Mouse (Mus musculus) midbrain, embryonic 16.5 days (tissue): ENCODE measurements around the gene Srebf2. TPM values are rescaled to one million over a fixed set of nuclear protein-coding genes. Genes with fewer than 3 reads are reported as not detected.
A peak's percentile ranks its signal among the peaks of the same experiment; 100 is the strongest.

Experiments used
- ATAC-seq: fragments of 200-750 bp; cut with Nextera tagmentation; 2 replicates; pipeline ENCODE4 v1.8.0; 2017; ENCODE audit warnings: moderate TSS enrichment
- H3K27ac ChIP-seq: fragments of 300-500 bp; sonication (generic); 2 replicates; pipeline ENCODE4 v1.5.1; 2014; ENCODE audit warnings: mild to moderate bottlenecking, low read length, mixed read lengths
- H3K27me3 ChIP-seq: fragments of 300-500 bp; sonication (generic); 2 replicates; pipeline ENCODE4 v1.6.1; 2014; ENCODE audit warnings: low read depth, low read length, mixed read lengths; ENCODE audit not compliant: control insufficient read depth, insufficient read depth
- H3K36me3 ChIP-seq: fragments of 300-500 bp; sonication (generic); 2 replicates; pipeline ENCODE4 v1.6.1; 2014; ENCODE audit warnings: mild to moderate bottlenecking, low read length, moderate library complexity, mixed read lengths; ENCODE audit not compliant: control insufficient read depth, insufficient read depth
- H3K4me1 ChIP-seq: fragments of 300-500 bp; sonication (generic); 2 replicates; pipeline ENCODE4 v1.6.1; 2014; ENCODE audit warnings: mild to moderate bottlenecking, low read length, mixed read lengths; ENCODE audit not compliant: control insufficient read depth, insufficient read depth
- H3K4me2 ChIP-seq: fragments of 300-500 bp; sonication (generic); 2 replicates; pipeline ENCODE4 v1.6.1; 2014; ENCODE audit warnings: mild to moderate bottlenecking, low read length, mixed read lengths
- H3K4me3 ChIP-seq: fragments of 300-500 bp; sonication (generic); 2 replicates; pipeline ENCODE4 v1.5.1; 2014; ENCODE audit warnings: low read depth, mild to moderate bottlenecking, low read length, moderate library complexity, mixed read lengths
- H3K9ac ChIP-seq: fragments of 300-500 bp; sonication (generic); 2 replicates; pipeline ENCODE4 v1.6.1; 2014; ENCODE audit warnings: low read depth, low read length, mixed read lengths
- H3K9me3 ChIP-seq: fragments of 300-500 bp; sonication (generic); replicated peaks from 2 replicates; pipeline ENCODE4 v1.6.1; 2014; ENCODE audit warnings: mild to moderate bottlenecking, low read length, mixed read lengths; ENCODE audit not compliant: control insufficient read depth, poor library complexity, severe bottlenecking
- WGBS: fragments of 180-500 bp; shearing (Covaris S2); extraction: QIAGEN DNeasy Blood & Tissue Kit; methylation state at CpG from one replicate; pipeline ENCODE4 v1.1.7; 2014; 5-methylcytosine and 5-hydroxymethylcytosine counted together
- polyA plus RNA-seq: library from polyadenylated mRNA; unstranded; fragments of >200 nt; fragmentation: Nextera tagmentation; extraction: Ambion mirVana; gene quantifications from 2 replicates; pipeline ENCODE4 v1.2.1, GENCODE M21; 2015

The Srebf2 gene
- polyA plus RNA-seq, 1 experiment from 2014 or later: 194 TPM

DNA sequence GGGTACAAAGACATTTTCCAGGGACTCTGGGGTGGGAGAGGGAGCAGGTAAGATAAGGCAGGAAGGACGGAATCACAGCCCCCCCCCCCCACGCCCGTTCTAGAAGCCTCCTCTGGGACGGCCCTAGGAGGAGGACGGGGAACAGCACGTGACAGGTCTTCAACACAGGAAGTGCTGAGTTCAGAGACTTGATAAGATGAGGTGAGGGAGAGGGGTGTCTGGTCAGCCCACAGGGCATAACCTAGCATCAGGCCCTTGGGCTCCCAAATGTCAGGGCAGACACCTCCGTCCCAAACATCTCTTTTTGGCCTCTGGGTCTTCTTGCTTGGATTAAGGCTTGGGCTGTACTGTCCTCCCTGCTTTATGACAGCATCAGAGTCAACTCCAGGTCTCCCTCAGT, 76.3 kb downstream of the Srebf2 start:
- H3K9ac ChIP-seq: no peak overlapping the region
- H3K4me1 ChIP-seq: peaks cover 5% of the 10 kb centered on the region; the same call in 1 of the 2 replicates
- no peaks in the 10 kb centered on the region; the same call in 1 of the 2 replicates for H3K27me3 ChIP-seq
- H3K36me3 ChIP-seq: no peaks in the 10 kb centered on the region
- 53% methylated on average over 7 of the region's 7 CpGs for WGBS
- H3K27ac ChIP-seq: no peak overlapping the region
- no peak overlapping the region for H3K4me3 ChIP-seq
- no peak overlapping the region for H3K4me2 ChIP-seq
- no peak for ATAC-seq
- no peaks in the 10 kb centered on the region for H3K9me3 ChIP-seq

DNA sequence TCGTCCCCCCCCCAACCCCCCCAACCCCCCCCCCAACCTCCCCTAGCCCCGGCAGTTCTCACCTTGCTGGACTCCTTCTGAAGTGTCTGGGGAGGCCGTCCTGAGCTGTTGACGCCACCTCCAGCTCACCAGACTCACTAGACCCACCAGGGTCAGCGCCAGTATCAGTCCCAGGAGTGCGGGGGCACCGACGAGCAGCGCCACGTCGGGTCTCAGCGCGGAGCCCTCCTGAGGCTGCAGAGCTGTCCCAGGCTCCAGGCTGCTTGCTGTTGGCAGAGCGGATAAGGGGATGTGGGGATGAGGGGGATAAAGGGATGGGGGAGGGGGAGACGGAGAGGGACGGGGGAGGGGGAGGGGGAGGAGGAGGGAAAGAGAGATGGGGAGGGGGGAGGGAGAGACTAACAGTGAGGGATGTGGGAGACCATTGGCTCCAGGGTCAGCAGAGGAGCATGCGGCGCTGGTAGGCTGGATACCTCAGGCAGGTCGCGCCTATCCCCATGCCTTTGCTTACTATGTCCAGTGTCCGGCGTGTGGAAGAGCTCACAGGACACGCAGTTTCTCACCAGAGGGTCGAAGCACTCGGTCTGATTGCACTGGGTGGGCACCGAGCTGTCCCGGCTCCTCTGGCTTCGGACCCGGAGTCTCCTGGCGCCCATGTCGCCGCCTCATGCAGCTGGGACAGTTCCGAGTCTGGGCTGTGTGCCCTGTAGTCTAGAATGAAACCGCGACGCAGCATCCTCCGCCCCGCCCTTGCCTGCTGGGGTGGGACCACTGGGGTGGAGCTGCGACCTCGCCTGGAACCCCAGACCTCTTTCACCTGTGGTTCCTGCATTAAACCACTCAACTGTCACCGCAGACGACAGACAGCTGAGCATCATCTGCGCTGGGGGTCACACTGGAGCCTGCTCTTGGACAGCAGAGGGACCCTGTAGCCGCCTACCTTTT, 76.9 kb downstream of the Srebf2 start, which contains the start of gene Tnfrsf13c:
Gene Tnfrsf13c, minus strand, starts transcription at position 713 of the 945 bp plus-strand sequence.
- H3K9me3 ChIP-seq: no peaks in the 10 kb centered on the region
- H3K36me3 ChIP-seq: no peaks in the 10 kb centered on the region
- H3K4me3 ChIP-seq: peak within 1 kb of the TSS; percentile 31
- 2% methylated on average over 42 of the region's 44 CpGs for WGBS
- H3K27ac ChIP-seq: no peak within 1 kb of the TSS
- ATAC-seq: peak; percentile 62; the same call in 1 of the 2 replicates
- no peaks in the 10 kb centered on the region; the same call in 1 of the 2 replicates for H3K27me3 ChIP-seq
- H3K4me1 ChIP-seq: peaks cover 5% of the 10 kb centered on the region; the same call in 1 of the 2 replicates
- H3K9ac ChIP-seq: peak within 1 kb of the TSS; percentile 44; the same call in 1 of the 2 replicates
- H3K4me2 ChIP-seq: peak within 1 kb of the TSS; percentile 69

DNA sequence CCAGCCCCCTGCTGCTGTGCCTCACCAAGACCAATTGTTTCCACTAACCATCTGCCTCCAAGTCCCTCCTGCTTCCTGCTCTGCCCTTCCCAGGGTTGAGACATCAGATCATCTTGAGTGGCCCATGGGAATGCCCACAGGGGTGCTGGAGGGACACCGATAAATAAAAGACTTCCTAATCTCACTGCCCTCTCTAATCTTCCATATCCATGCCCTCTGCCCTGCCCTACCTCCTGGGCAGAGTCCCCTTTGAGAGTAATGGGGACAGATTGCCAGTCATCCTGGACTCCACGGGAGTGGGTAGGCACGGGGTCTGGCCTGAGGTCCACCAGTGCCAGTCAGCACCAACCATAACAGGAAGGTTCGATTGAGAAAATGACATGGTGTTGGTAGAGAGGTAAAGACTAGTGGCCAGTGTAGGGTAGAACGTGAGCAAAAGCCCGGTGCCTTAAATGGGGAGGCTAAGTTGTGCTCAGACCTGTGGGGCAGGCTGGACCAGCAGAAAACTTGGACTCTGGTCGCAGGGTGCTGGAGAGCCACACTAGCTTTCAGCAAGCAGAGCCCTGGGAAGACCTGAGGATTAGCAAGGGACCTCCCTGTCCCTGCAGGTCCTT, 77.7 kb downstream of the Srebf2 start:
- no peaks in the 10 kb centered on the region; the same call in 1 of the 2 replicates for H3K27me3 ChIP-seq
- H3K9me3 ChIP-seq: no peaks in the 10 kb centered on the region
- peaks cover 5% of the 10 kb centered on the region; the same call in 1 of the 2 replicates for H3K4me1 ChIP-seq
- H3K4me2 ChIP-seq: peak overlapping the region; percentile 69; the same call in 1 of the 2 replicates
- no peak overlapping the region for H3K4me3 ChIP-seq
- H3K27ac ChIP-seq: no peak overlapping the region
- ATAC-seq: no peak; the same call in 1 of the 2 replicates
- H3K36me3 ChIP-seq: no peaks in the 10 kb centered on the region
- H3K9ac ChIP-seq: no peak overlapping the region
- 38% methylated on average over 7 of the region's 7 CpGs for WGBS

DNA sequence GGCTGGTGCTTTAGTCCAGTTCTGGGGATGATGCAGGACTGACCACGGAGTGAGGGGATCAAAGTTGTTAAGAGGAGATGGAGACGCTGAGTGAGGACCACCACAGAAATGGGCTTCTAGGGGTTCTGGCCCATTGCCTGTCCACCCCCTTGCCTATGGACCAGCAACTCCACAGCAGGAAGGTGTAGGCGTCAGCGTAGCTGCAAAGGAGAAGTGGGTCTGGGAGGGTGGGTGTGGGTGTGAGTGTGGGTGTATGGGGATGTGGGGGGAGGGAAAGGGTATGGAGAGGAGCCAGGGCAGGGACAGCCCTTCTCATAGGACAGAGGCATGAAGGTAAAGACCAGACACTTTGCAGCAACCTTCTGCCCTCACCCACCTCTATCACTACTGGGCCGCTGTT, 78.8 kb downstream of the Srebf2 start:
- peaks cover 5% of the 10 kb centered on the region; the same call in 1 of the 2 replicates for H3K4me1 ChIP-seq
- H3K36me3 ChIP-seq: no peaks in the 10 kb centered on the region
- no peak overlapping the region for H3K4me3 ChIP-seq
- H3K27ac ChIP-seq: no peak overlapping the region
- no peaks in the 10 kb centered on the region for H3K9me3 ChIP-seq
- whole genome bisulfite sequencing: 86% methylated on average over 5 of the region's 5 CpGs
- no peaks in the 10 kb centered on the region; the same call in 1 of the 2 replicates for H3K27me3 ChIP-seq
- H3K9ac ChIP-seq: no peak overlapping the region
- H3K4me2 ChIP-seq: no peak overlapping the region
- no peak for ATAC-seq

DNA sequence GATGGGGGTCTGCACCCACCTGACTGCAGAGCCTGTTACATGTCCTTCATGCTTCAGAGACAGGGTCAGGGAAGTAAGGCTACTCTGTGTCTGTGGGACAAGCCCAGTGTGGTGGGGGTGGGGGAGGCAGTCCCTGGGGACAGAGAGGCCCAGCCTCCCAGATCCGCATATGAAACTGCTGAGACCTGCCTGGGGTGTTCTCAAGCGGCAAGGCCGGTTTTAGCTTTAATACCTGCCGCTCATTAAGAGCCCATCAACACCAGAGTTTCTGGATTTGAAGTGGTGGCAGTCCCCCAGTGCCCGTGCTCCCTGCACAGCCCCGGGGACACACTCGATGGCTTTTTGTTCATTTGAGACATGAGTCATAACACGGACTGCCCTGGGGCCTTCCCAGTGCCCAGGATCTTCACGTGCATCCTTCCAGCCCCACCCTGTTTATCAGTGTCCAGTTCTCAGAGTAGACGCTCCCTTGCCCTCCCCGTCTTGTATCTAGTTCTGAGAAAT, 82.6 kb downstream of the Srebf2 start:
- Histone ChIP-seq H3K4me1 (no peaks in the 10 kb centered on the region), H3K27me3 (no peaks in the 10 kb centered on the region), H3K27ac (no peak overlapping the region), H3K9ac (0 out of 2 replicates have a peak overlapping the region, but pooled peaks have one; percentile 20), H3K36me3 (no peaks in the 10 kb centered on the region), H3K4me3 (no peak overlapping the region), H3K4me2 (no peak overlapping the region), H3K9me3 (no peaks in the 10 kb centered on the region)
- no peak for ATAC-seq
- 43% methylated on average over 11 of the region's 11 CpGs for WGBS

DNA sequence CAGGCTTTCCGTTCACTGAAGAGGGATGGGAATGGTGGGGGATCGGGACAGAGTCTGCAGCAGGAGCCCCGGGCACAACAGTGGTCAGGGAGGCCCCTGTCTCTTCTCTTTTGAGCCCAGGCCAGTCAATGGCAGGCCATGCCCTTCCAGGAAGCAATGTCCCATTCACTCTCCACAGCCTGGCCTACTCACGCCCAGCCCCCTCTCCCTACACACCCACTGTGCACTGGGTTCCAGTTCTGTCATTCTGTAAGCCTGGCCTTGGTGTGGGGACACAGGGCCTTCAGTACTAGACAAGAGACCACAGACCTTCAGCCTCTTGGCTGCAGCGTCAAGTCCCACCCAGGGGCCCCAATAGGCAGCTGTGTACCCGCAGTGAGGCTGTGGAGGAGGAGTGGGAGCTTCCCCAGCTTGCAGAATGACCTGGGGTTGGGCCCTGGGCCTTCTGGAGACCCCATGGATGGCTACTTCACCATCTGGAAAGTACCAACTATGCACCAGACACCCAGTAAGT, 83.2 kb downstream of the Srebf2 start:
- Histone ChIP-seq H3K9me3 (no peaks in the 10 kb centered on the region), H3K9ac (no peak overlapping the region), H3K4me3 (no peak overlapping the region), H3K36me3 (no peaks in the 10 kb centered on the region), H3K4me1 (no peaks in the 10 kb centered on the region), H3K27me3 (no peaks in the 10 kb centered on the region), H3K4me2 (no peak overlapping the region), H3K27ac (no peak overlapping the region)
- no peak for ATAC-seq
- WGBS: 67% methylated on average over 6 of the region's 6 CpGs

DNA sequence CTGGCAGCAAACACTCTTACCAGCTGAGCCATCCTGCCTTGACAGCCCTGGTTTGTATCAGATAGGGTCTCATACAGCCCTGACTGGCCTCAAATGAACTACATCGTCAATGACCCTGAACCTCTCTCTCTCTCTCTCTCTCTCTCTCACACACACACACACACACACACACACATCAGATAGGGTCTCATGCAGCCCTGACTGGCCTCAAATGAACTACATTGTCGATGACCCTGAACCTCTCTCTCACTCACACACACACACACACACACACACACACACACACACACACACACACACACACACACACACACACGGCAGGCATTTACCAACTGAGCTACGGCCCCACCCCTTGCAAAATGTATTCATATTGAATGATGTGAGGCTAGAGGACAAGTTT, 84.1 kb downstream of the Srebf2 start:
- no peaks in the 10 kb centered on the region for H3K36me3 ChIP-seq
- no peaks in the 10 kb centered on the region for H3K4me1 ChIP-seq
- no peaks in the 10 kb centered on the region for H3K9me3 ChIP-seq
- H3K4me3 ChIP-seq: no peak overlapping the region
- no peak overlapping the region for H3K9ac ChIP-seq
- H3K4me2 ChIP-seq: no peak overlapping the region
- H3K27ac ChIP-seq: no peak overlapping the region
- WGBS: 76% methylated on average over 4 of the region's 4 CpGs
- H3K27me3 ChIP-seq: no peaks in the 10 kb centered on the region
- no peak for ATAC-seq

DNA sequence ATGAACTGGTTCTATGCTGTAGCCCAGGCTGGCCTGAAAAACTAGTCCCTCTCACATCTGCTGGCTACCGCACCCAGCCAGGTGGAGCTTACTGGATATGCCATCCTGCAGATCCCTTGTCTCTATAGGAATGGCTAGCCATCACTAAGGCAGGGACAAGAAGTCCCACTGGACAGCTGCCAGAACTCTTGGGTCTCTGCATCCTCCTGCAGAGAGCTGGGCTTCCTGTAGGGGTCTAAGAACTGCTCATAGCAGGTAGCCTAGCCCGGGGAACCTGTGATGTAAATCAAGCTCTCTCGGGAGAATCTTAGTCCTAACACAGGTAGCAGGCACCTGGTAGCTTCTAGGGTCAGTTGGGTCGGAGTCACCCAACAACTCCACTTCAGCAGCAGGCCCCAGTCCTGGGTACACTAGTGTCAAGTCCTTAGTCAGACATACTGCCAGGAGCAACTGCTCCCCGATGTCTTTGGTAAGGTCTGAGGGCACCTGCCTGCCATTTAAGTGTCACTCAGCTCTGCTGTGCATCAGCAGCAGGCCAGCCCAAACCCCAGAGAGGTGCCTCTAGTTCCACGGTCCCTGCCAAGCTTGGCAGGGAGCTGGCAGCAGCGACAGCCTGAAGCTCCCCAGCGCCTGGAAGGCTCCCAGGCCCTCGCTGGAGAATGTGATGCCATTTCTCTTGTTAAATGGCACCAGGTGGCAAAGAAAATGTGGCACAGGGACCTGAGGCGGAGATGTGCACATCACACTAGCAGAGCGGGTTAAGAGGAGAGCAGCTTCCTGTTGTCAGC, 84.8 kb downstream of the Srebf2 start:
- ATAC-seq: no peak
- Histone ChIP-seq H3K4me2 (no peak overlapping the region), H3K4me1 (no peaks in the 10 kb centered on the region), H3K9me3 (no peaks in the 10 kb centered on the region), H3K9ac (no peak overlapping the region), H3K4me3 (no peak overlapping the region), H3K27me3 (no peaks in the 10 kb centered on the region), H3K27ac (no peak overlapping the region), H3K36me3 (no peaks in the 10 kb centered on the region)
- WGBS: 63% methylated on average over 11 of the region's 11 CpGs
